Mouse (Mus musculus) urinary bladder, postnatal 36 days (tissue): ENCODE measurements around the gene Prdm16.

ENCODE experiments used
- DNase-seq, 2 experiments: peaks; one replicate each; pipeline ENCODE4 v3.0.0; 2022; ENCODE audit warnings: low spot score in 2 of 2, mixed read lengths in 1 of 2

The Prdm16 gene

GRCm38 (mm10) chr4:154390333-154391080 is 246.2 kb downstream of the Prdm16 start:
- peak; percentile 3 to 6 for DNase-seq

- no peak for DNase-seq
Observed at GRCm38 (mm10) chr4:154389641-154390040, 247.0 kb downstream of the Prdm16 start.

DNA sequence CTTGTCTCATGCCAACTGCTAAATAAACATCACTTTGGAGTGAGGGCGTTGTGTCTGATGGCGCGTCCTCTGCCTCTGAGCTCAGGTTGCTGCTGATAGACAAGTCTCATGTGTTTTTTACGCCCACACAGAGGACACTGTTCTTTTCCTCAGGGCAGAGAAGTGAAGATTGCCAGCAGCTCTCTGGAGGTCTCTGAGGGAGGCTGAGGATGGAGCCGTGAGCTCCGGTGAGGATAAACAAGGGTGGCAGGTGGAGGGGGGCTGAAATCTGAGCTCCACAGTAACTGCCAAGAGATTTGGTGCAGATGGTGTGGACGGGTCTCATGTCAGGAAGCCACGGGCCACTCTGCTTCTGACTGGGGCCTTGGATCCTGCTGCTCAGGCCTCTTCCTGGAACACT is 249.9 kb downstream of the Prdm16 start:
- DNase-seq = no peak

GRCm38 (mm10) chr4:154385918-154386317 is 250.8 kb downstream of the Prdm16 start:
- no peak for DNase-seq

DNA sequence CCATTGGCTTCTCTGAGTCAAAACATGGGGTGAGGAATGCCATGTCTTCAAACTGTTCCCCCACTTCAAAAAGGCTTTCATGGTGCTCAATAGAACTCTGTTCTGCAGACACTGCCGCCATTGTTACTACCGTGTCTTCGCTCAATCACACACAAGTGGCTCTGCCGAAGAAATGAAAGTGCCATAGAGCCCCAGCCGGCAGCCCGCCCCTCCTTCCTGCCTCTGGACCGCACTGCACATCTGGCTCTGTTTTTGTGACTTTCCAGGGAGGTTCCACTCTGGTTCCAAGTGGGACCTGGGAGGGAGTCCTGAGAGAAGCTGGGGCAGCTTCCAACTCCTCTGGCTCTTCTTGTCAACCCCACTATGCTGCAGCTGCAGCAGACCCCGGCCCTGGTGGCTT is 251.5 kb downstream of the Prdm16 start:
- DNase-seq = no peak

DNA sequence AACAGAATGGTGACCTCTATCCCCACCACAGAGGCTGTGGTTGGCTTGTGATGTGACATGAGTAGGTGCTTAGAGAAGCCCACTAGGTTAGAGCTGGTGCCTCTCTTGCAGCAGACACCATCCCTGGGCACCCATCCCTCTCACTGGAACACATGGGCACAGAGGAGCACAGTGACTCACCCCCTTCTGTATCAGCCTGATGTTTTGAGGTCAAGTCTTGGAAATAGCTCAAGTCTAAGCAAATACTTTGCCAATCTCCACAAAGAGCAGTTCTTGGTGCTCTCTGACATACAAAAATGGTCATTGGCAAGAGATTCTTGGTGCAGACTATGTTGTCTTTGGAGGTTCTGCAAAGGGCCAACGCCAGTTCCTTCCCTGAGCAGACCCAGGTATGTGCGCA is 257.8 kb downstream of the Prdm16 start:
- DNase-seq = no peak

DNA sequence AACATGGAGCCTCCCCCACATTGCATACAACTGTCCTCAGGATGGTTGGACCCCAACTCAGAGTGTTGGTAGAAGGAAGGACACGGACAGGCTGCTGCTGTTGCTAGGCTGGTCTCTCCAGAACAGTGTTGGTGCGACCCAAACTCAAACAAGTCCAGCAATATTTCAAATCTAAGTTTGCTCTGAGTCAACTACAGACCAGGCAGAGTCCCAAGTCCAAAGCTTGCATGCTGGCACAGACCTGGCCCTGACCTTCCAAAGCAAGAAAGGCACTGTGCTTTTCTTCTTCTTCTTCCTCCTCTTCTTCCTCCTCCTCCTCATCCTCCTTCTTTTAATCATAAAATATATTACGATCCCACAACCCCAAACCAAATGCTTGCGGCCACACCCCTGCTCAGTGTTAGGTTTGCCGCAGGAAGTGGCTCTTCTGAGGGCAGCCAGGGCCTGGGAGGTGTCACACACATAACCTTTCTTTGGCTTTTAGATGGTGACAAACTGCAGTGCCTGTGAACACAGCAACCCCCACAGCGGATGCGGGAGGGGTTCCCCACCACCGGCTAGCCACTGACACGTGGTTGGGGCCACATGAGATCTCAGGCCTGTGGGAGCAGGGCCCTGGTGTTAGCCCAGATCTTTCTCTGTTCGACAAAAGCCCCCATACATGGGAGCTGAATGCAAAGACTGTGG is 260.6 kb downstream of the Prdm16 start:
- no peak for DNase-seq

DNA sequence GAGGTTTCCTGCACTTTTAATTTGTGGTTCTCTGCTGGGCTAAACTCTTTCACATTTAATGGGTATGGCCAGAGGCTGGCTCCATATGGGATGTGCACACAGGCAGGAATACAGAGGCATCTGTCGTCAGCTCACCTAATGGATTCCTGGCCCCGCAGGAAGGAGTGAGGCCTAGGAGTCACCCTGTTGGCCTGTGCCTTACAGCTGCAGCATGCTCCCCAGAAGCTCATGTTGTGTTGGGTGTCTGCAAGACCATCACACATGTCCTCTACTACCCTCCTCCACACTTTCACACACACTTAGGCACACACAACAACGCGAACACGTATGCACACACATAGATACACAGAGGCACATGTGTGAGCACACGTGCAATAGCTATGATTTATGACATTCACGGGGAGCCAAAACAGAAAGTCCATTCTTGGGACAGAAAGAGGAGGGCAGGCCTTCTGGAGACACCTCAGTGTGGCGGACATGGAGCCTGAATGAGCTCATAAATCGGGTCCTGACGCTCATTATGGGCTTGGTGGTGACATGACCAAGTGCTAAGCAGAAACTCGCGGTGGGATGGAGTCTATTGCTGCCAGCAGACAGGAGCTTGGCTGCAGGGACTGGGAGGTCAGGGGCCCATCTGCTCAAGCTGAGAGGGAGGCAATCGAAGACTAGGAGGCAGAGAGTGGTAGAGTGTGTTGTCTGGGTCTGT is 265.0 kb downstream of the Prdm16 start:
- no peak for DNase-seq

- no peak for DNase-seq
Observed at GRCm38 (mm10) chr4:154370841-154371240, 265.8 kb downstream of the Prdm16 start.

DNA sequence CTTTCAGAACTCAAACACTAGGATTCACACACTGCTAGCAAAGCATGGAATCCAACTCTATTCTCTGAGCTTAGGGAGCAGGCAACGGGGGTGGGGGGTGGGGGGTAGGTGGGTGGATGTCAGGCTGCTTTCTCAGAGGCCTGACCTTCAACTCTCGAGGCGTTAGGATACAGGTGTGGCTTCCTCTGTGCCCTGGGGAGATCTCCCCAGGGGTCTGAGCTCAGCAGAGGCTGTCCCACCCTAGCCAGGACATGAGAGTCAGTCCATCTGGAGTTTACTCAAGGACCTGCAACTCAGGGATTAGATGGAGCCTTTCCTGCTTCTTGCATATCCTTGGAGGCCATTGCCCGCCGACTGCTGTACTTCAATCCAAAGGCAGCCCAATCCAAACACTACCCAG is 267.6 kb downstream of the Prdm16 start:
- DNase-seq = no peak

GRCm38 (mm10) chr4:154366836-154367235 is 269.8 kb downstream of the Prdm16 start:
- no peak for DNase-seq

- no peak for DNase-seq
Observed at GRCm38 (mm10) chr4:154364752-154365151, 271.9 kb downstream of the Prdm16 start.

DNA sequence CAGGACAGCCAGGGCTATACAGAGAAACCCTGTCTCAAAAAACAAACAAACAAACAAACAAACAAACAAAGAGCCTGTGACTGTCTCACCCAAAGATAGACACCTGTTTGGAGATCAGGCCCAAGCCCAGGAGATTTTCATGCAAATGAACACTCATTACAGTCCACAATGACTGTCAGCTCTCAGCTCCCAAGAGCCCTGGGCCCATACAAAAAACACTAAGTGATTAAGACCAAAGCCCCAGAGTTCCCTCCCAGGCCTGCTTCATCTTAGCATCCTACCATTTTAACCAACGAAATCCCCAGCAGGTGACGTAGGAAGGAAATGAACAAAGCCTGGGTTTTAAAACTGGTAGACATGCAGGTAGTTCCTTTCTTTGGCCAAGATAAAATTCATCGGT is 275.8 kb downstream of the Prdm16 start:
- no peak for DNase-seq

GRCm38 (mm10) chr4:154360441-154360840 is 276.2 kb downstream of the Prdm16 start:
- no peak for DNase-seq

GRCm38 (mm10) chr4:154359762-154360300 is 276.8 kb downstream of the Prdm16 start:
- DNase-seq = no peak

- no peak for DNase-seq
Observed at GRCm38 (mm10) chr4:154358816-154359215, 277.9 kb downstream of the Prdm16 start.

- DNase-seq = no peak
Observed at GRCm38 (mm10) chr4:154358370-154358769, 278.3 kb downstream of the Prdm16 start.

DNA sequence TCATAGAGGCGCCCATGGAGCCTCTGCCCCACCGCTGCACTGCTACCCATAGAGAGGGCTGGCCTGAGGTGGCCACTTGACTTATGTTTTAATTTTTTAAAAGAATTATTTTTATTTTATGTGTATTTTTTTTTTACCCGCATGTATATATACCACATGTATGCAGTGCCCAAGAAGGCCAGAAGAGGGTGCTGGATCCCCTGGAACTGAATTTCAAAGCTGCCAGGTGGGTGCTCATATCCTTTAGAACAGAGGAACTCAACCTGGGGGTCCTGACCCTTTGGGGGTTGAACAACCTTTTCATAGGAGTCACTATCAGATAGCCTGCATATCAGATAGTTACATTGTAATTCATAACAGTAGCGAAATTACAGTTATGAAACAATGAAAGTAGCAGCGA is 281.3 kb downstream of the Prdm16 start:
- no peak for DNase-seq

DNA sequence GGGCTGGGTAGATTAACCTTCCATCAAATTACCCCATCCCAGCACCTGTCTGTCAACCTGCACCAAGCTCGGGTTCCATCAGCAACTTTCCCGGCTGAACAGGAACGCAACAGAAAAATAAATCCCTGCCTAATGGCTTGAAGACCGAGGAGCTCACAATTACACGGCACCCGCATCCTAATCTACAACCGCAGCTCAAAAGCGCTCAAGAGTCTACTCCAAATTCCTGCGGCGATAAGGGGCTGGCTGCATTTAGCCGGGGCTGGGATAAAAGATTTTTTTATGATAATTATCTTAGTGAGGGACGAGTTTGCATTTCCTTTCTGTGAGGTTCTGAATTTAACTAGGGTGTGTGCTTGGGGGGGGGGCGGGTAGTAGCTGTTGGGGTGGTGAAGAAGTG is 284.4 kb downstream of the Prdm16 start:
- DNase-seq = no peak

DNA sequence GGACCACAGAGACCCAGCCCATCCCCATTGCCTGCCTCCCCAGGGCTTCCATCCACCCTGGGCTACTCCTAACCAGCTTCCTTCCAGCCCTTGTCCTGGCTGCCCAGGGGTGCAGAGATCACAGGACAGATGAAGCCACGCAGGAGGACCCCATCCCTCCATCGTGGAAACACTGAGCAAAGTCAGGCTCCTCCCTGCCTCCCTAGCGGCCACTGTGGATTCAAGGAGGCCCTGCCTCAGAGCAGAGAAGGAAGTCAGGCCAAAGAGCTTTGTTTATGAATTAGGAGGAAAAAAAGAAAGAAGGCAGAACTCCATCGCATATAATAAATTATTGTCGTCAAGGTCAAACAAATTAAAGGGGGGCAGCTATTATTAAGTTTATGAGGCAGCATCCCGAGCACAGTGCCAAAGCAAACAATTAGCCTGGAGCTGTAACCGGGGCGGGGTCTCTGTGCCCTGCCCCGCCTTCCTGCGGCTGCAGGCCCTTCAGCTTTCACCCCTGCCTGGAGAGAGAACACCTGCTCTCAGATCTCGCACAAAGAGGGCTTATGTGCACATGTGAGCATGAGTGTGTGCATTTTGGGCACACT is 288.4 kb downstream of the Prdm16 start:
- no peak for DNase-seq

DNA sequence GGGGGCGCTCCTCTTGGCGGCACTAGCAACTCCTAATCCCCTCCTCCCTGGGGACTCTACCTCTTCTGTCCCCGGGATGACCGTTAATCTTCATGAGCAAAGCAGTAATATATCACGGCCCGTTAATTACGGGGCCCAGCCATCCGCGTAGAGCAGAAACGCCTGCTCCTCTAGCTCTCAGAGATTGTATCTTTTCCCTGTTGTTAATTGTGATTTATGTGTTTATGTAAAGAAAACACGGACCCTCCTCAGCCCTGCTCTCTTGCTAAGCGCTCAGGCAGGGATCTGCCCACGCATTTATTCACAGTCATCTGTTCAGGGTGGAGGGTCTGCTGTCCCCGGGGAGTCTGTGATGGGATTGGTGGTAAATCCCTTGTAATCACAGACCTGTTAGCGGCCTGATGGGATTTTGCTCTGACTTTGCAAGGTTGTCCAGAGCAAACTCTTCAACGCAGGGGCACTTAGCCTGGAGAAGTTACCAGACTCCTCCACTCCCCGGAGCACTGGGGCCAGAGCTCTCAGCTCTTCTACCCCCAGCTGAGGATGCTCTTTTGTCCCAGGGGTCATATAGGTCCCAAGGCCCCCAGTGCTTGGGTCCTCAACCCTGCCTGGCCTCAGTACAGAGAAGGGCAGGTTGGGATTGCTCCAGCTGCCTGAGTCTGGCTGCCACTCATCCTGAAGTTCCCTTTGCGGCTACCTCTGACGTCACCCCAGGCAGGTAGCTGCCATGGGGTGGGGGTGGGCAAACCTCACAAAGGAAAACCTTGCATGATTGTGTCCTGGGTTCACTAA is 289.7 kb downstream of the Prdm16 start:
- no peak for DNase-seq
